Mouse (Mus musculus) stomach, postnatal 0 days (tissue): ENCODE measurements at regions not wholly inside any gene's neighbourhood (a gene's known extent, or its start where the extent isn't known, plus 50 kb on each side); places are given as distances from the start of the nearest gene placed in this dataset.

Source experiments
- CTCF ChIP-seq: IDR thresholded peaks from 2 replicates; pipeline ENCODE4 v1.5.1; 2016; ENCODE audit warnings: antibody characterized with exemption, low read depth, mild to moderate bottlenecking, moderate library complexity
- EP300 ChIP-seq: optimal IDR thresholded peaks from 2 replicates; pipeline ENCODE3; 2016; ENCODE audit warnings: antibody characterized with exemption

- TF ChIP-seq CTCF (no peak), EP300 (no peak)
Observed at GRCm38 (mm10) chr6:67145969-67146368, 92.0 kb upstream of the Serbp1 start.
